Mouse (Mus musculus) small intestine, adult 2 months (tissue): ENCODE data around the gene Med28. TPM values are rescaled to one million over a fixed set of nuclear protein-coding genes. Genes with fewer than 3 reads are reported as not detected.

Experiments
- H3K27ac ChIP-seq: fragments of 200-500 bp; 2 replicates; pipeline ENCODE4 v1.5.1; 2012; ENCODE audit warnings: low read depth, low read length, control low read depth, inconsistent platforms; ENCODE audit not compliant: insufficient read depth
- H3K27me3 ChIP-seq: fragments of 200-500 bp; 2 replicates; pipeline ENCODE4 v1.6.1; 2012; ENCODE audit warnings: mild to moderate bottlenecking, moderate library complexity, low read length, inconsistent platforms; ENCODE audit not compliant: control insufficient read depth, insufficient read depth
- H3K36me3 ChIP-seq: fragments of 200-500 bp; 2 replicates; pipeline ENCODE4 v1.6.1; 2012; ENCODE audit warnings: mild to moderate bottlenecking, low read length, control low read depth, inconsistent platforms; ENCODE audit not compliant: control insufficient read depth, insufficient read depth
- H3K4me1 ChIP-seq: fragments of 200-500 bp; 2 replicates; pipeline ENCODE4 v1.6.1; 2012; ENCODE audit warnings: low read length, inconsistent platforms, mixed read lengths; ENCODE audit not compliant: control insufficient read depth, insufficient read depth, insufficient read length
- H3K4me3 ChIP-seq: fragments of 200-500 bp; 2 replicates; pipeline ENCODE4 v1.5.1; 2012; ENCODE audit warnings: low read depth, mild to moderate bottlenecking, control low read depth, inconsistent platforms, low read length, moderate library complexity
- CTCF ChIP-seq: fragments of 200-500 bp; IDR thresholded peaks from 2 replicates; pipeline ENCODE4 v1.5.1; 2012; ENCODE audit warnings: low read depth, mild to moderate bottlenecking, control low read depth, inconsistent platforms, low read length, moderate library complexity, mixed read lengths; ENCODE audit not compliant: insufficient replicate concordance, insufficient read length; ENCODE audit errors: extremely low read depth
- POLR2A ChIP-seq: fragments of 200-500 bp; IDR thresholded peaks from 2 replicates; pipeline ENCODE4 v1.6.1; 2012; ENCODE audit warnings: low read depth, mild to moderate bottlenecking, control low read depth, inconsistent platforms, low read length, moderate library complexity
- WGBS: fragments of 180-500 bp; shearing (Covaris S2); methylation state at CpG from one replicate; pipeline ENCODE4 v1.1.7; 2018; 5-methylcytosine and 5-hydroxymethylcytosine counted together
- polyA plus RNA-seq: library from polyadenylated mRNA; depleted of rRNA; stranded (reverse); fragments of >200 nt; gene quantifications from 2 replicates; pipeline ENCODE4 v1.2.3, GENCODE M21; 2012

The Med28 gene
- polyA plus RNA-seq, 1 experiment, result 81.3 TPM

DNA sequence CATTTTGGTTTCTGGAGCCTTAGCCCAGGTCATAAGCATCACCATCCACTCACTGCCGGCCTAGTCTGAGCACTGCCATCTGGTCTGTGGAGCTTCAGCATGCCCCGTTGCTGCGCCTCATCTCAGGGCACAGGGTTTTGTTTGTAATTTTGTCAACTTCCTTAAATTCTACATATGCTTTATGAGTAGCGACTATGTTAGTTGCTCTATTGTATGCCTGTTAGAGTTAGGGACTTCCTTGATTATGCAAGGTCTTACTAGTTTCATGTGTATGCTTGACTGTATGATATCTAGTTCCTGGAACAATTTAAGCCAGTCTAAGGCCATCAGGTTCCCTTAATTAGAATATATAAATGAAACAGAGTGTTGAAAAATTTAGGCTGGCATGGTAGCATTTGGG is 6.3 kb downstream of the Med28 start:
- Histone ChIP-seq H3K36me3 (peaks cover 44% of the 10 kb centered on the region), H3K4me3 (no peak overlapping the region), H3K4me1 (no peaks in the 10 kb centered on the region), H3K27ac (no peak overlapping the region), H3K27me3 (no peaks in the 10 kb centered on the region)
- WGBS, result 87% methylated on average over 4 of the region's 4 CpGs
- TF ChIP-seq CTCF (no peak), POLR2A (no peak)

DNA sequence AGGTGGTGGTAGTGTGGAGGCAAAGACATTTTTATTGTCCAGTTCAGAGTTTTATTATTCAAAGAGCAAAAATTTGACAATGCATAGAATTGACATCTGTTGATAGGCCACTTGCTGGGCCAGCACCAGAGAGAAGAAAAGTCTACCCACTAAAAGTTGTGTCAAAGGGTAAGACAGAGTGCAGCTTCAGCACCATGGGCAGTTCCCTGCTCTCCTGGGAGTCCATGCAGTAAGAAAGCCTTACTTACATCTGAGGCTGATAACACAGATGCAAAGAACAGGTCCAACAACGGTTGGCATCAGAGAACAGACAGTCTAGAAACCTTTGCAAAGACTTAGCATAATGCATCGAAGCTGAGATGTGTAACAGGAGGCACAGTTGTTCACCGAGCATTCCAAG is 9.7 kb downstream of the Med28 start:
- H3K36me3 ChIP-seq, result peaks cover 38% of the 10 kb centered on the region
- WGBS, result 81% methylated on average over 3 of the region's 3 CpGs

DNA sequence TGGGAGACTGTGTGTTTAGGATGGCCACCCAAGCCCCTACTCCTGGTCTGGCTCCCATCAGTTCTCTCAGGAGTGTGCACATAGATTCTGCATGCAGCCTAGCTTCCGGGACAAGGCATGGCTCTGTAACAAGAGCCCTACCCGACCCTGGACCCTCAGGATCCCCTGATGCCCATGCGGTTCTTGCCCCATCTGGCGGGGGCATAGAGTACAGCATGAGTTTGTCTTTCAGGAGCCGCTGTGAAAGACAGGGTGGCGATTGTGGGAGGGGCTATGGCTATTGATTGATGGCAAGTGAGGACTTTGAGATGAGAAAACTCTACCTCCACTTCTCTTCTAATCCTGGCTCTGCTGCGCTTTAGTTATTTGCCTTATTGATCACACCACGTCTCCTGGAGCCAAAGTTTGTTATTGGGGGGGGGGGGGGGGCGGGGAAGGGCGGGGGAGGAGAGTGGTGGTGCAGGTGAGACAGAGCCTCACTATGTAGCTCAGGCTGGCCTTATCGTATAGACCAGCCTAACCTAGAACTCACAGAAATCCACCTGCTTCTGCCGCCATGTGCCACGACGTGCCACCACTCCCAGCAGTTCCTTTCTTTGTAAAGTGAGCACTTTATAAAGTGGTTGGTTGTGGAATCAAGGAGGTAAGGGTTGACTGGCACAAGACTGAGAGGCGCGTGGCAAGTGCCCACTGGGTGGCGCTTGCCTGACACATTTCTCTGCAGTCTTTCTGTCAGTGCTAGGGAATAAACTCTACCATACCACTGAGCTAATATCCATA is 14.5 kb downstream of the Med28 start:
- TF ChIP-seq POLR2A (no peak), CTCF (peak; percentile 78)
- H3K27ac ChIP-seq, result no peak overlapping the region
- H3K4me1 ChIP-seq, result peaks cover 4% of the 10 kb centered on the region; the same call in 1 of the 2 replicates
- H3K4me3 ChIP-seq, result peak overlapping the region; percentile 15; the same call in 1 of the 2 replicates
- 3% methylated on average over 17 of the region's 17 CpGs for WGBS
- H3K36me3 ChIP-seq, result peaks cover 3% of the 10 kb centered on the region; the same call in 1 of the 2 replicates
- no peaks in the 10 kb centered on the region for H3K27me3 ChIP-seq

More for the DNA sequence above, 9.7 kb downstream of the Med28 start:
- Histone ChIP-seq H3K27ac (no peak overlapping the region), H3K27me3 (no peaks in the 10 kb centered on the region), H3K4me1 (peaks cover 2% of the 10 kb centered on the region; the same call in 1 of the 2 replicates), H3K4me3 (no peak overlapping the region)
- TF ChIP-seq CTCF, result no peak
- no peak for TF ChIP-seq POLR2A

DNA sequence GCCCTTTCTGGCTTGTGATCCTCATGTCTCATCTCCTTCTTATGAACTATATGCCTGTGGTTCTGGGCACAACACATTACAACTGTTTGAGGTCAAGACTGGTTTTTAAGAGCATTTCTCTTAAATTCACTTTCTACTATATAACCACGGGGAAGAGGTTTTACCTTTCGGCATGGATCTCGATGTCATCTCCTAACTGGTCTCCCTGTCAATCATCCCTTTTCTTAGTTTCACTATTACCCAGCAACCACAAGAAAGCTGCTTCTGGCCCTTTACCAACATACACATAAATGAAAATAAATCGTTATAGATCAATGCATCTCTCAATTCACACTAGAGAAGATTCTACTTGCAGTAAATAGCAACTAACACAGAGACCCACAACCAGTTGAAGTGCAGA is 15.1 kb downstream of the Med28 start:
- 43% methylated on average over 4 of the region's 4 CpGs for WGBS
- H3K27me3 ChIP-seq, result no peaks in the 10 kb centered on the region
- H3K36me3 ChIP-seq, result no peaks in the 10 kb centered on the region
- no peak overlapping the region for H3K4me3 ChIP-seq
- no peak for TF ChIP-seq POLR2A
- no peak for TF ChIP-seq CTCF
- no peak overlapping the region for H3K27ac ChIP-seq
- H3K4me1 ChIP-seq, result peaks cover 4% of the 10 kb centered on the region; the same call in 1 of the 2 replicates

DNA sequence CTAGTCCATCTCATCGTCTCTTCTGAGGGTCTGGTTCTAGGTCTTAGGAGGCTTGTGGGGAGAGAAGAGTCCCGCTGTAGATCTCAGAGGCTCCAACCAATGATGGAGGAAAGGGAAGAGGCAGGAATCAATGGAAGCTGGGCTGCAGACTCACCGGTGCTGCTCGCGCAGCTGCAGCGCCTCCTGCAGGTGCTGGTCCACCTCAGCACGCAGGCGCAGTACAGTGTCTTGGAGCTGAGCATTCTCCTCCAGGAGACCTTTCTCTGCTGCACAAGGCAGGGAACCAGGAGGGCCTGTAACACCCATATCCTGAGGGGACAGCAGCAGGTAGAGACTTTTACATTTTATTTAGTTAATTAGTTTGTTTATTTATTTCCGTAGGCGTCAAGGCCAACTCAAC is 19.5 kb downstream of the Med28 start:
- no peaks in the 10 kb centered on the region for H3K27me3 ChIP-seq
- H3K4me3 ChIP-seq, result no peak overlapping the region
- no peaks in the 10 kb centered on the region for H3K36me3 ChIP-seq
- WGBS, result 70% methylated on average over 10 of the region's 10 CpGs
- H3K27ac ChIP-seq, result no peak overlapping the region
- H3K4me1 ChIP-seq, result peaks cover 2% of the 10 kb centered on the region; the same call in 1 of the 2 replicates
- TF ChIP-seq CTCF (no peak), POLR2A (no peak)

DNA sequence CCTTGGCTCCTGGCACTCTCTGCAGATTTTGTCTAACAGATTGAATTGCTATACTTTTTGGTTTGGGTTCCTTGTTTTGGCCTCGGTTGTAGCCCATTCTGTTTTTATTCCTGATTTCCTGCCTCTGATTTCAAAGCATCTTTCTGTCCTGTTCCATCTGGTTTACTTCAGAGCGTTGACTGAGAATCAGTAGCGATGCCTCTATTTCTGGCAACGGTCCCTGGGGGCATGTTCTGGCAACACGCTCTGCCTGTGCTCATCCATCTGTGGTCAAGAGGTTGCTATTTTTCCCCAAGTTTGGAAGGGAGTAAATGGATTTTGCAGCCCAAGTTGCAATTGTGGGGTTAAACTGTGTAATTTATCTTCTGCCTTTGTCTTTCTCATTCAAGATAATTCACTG is 23.3 kb downstream of the Med28 start:
- Histone ChIP-seq H3K4me1 (no peaks in the 10 kb centered on the region), H3K36me3 (no peaks in the 10 kb centered on the region), H3K27me3 (no peaks in the 10 kb centered on the region), H3K4me3 (no peak overlapping the region), H3K27ac (no peak overlapping the region)
- 74% methylated on average over 5 of the region's 5 CpGs for WGBS
- TF ChIP-seq POLR2A, result no peak
- no peak for TF ChIP-seq CTCF

DNA sequence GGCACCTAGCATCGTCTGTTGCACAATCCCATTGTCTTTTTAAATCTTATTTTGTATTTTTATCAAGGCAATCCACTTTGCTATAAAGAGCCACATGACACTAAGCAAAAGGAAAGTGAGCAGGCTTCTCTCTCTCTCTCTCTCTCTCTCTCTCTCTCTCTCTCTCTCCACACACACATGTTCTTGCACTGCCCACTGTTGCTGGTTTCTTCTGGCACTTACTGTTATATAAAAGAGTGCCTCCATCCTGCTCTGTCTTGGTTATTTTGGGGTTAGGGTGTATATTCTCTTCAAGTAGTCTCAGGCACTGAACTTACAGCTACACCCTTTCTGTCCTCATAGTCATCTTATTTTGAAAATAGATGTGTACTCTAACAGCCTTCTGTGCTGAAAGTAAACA is 29.6 kb downstream of the Med28 start:
- H3K27me3 ChIP-seq, result no peaks in the 10 kb centered on the region
- H3K4me3 ChIP-seq, result no peak overlapping the region
- H3K27ac ChIP-seq, result no peak overlapping the region
- no peak for TF ChIP-seq CTCF
- TF ChIP-seq POLR2A, result no peak
- no peaks in the 10 kb centered on the region for H3K4me1 ChIP-seq
- H3K36me3 ChIP-seq, result no peaks in the 10 kb centered on the region
- 41% methylated on average over 1 of the region's 1 CpGs for WGBS
